Mouse (Mus musculus) cerebellum, adult 2 months (tissue): ENCODE measurements at regions not wholly inside any gene's neighbourhood (a gene's known extent, or its start where the extent isn't known, plus 50 kb on each side); places are given as distances from the start of the nearest gene placed in this dataset.

Source experiments
- CTCF ChIP-seq: fragments of 200-500 bp; IDR thresholded peaks from 2 replicates; pipeline ENCODE4 v1.5.1; 2011; ENCODE audit warnings: low read depth, mild to moderate bottlenecking, control low read depth, low read length, moderate library complexity, borderline replicate concordance; ENCODE audit not compliant: insufficient read depth
- POLR2A ChIP-seq: fragments of 200-500 bp; IDR thresholded peaks from 2 replicates; pipeline ENCODE4 v1.6.1; 2011; ENCODE audit warnings: low read length, control low read depth, borderline replicate concordance; ENCODE audit not compliant: insufficient read depth

- TF ChIP-seq POLR2A (no peak), CTCF (no peak)
These were observed 595.3 kb downstream of the Dok5 start for GRCm38 (mm10) chr2:171326909-171327308.
